9 mouse cellular contexts compared by ENCODE assay signal in the genomic region with DNA sequence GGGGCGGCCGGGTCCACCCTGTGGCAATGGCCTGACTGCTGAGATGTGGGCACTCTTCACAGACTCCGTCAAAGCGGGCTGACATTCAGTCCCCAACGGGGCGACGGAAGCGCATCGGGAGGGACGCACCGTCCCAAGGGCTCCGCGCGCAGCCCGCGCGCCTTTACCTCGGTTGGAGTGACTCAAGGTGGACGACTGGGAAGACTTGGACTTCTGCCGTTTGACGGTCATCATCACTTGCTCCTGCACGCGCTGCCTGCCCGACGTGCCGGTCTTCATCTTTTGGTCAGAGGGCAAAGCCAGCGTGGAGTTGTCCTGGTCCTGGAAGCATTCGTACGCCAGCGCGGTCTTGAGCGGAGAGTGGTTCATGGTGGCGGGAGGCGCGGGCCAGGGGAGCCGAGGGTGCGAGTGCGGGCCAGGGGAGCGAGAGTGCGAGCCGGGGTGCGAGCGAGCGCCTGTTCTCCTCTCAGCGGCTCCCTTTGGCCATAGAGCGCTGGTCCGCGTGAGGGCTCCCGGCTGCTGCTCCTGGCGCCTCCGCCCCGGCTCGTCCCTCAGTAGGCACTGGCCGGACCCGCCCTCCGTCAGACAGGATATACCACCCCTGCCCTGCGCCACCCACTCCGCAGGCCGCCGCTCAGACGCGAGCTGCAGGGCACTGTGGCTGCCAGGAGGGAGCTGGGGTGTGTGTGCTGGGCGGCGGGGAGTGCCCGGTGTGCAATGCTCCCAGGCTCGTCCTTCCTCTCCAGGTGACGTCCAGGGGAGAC. TPM values are rescaled to one million over a fixed set of nuclear protein-coding genes. Genes with fewer than 3 reads are reported as not detected.
DNase-seq lines count a peak whose midpoint lies in the region; ATAC-seq and TF ChIP-seq lines count a peak whose summit lies in the region.
"Had no signal": no experiment of that assay in that cellular context is flagged by ENCODE, and none has a peak within 500 bp of the region (broad histone marks: within the 10 kb centered on the region; RNA-seq: fewer than 3 reads in every experiment).

TSS of gene Pkp1 (minus strand) at position 564 of the 764 bp plus-strand sequence.

- H3K9me3 ChIP-seq in embryonic facial prominence, embryonic 14.5 days (ENCODE audit: control insufficient read depth, low read length): no peaks in the 10 kb centered on the region
- H3K9me3 ChIP-seq in limb, embryonic 11.5 days (ENCODE audit: control insufficient read depth, low read length): no peaks in the 10 kb centered on the region

- H3K36me3 ChIP-seq in embryonic facial prominence, embryonic 14.5 days (ENCODE audit: control insufficient read depth, insufficient read depth, low read length): no peaks in the 10 kb centered on the region
- no peaks in the 10 kb centered on the region for H3K36me3 ChIP-seq in limb, embryonic 11.5 days (ENCODE audit: control insufficient read depth, insufficient read depth, low read length)

- no peaks in the 10 kb centered on the region for H3K4me1 ChIP-seq in lung, adult 2 months (ENCODE audit: control insufficient read depth, insufficient read depth, low read length)
- H3K4me1 ChIP-seq in embryonic facial prominence, embryonic 14.5 days (ENCODE audit: control insufficient read depth, insufficient read depth, low read length): 0 out of 2 replicates have a peak, but pooled peaks cover 4% of the 10 kb centered on the region
- H3K4me1 ChIP-seq in limb, embryonic 11.5 days (ENCODE audit: control insufficient read depth, insufficient read depth, low read length): peaks cover 5% of the 10 kb centered on the region; the same call in 1 of the 2 replicates
- H3K4me1 ChIP-seq in olfactory bulb, adult 2 months (ENCODE audit: control insufficient read depth, insufficient read depth, low read length): peaks cover 6% of the 10 kb centered on the region; the same call in 1 of the 2 replicates

- TF ChIP-seq CTCF in lung, adult 2 months (IDR thresholded peaks at IDR 0.05; ENCODE audit: insufficient read depth, low read length): no peak
- TF ChIP-seq CTCF in olfactory bulb, adult 2 months (IDR thresholded peaks at IDR 0.05; ENCODE audit: insufficient read depth, low read depth, low read length): no peak

- 3% methylated on average over 67 of the region's 67 CpGs for WGBS in lung, adult 2 months
- WGBS in embryonic facial prominence, embryonic 14.5 days: under 1% methylated on average over 37 of the region's 67 CpGs
- WGBS in limb, embryonic 11.5 days: under 1% methylated on average over 65 of the region's 67 CpGs
- WGBS in olfactory bulb, adult 2 months: 3% methylated on average over 67 of the region's 67 CpGs

- ATAC-seq in embryonic facial prominence, embryonic 14.5 days (ENCODE audit: low read depth): peak; percentile 70; the same call in 1 of the 2 replicates
- ATAC-seq in limb, embryonic 11.5 days (ENCODE audit: insufficient number of reproducible peaks, low FRiP score, low TSS enrichment, low read depth): no peak
- ATAC-seq: inflammation-experienced regulatory T-cells, adult 6 months had no signal

- H3K9ac ChIP-seq in embryonic facial prominence, embryonic 14.5 days (ENCODE audit: low read depth, low read length): peak within 1 kb of the TSS; percentile 44
- no peak within 1 kb of the TSS for H3K9ac ChIP-seq in limb, embryonic 11.5 days (ENCODE audit: low read length)

- DNase-seq in lung, adult 2 months: no peak
- no peak for DNase-seq in lung, postnatal 36 days
- DNase-seq in embryonic facial prominence, embryonic 14.5 days (ENCODE audit: low spot score): no peak
- DNase-seq in limb, embryonic 11.5 days (ENCODE audit: low spot score): peak; percentile 43
- no peak for DNase-seq in right cerebral cortex, postnatal 25 days
- no peak for DNase-seq in B cell, adult 2 months
- no peak for DNase-seq in right cerebral cortex, postnatal 14 days

- no peak within 1 kb of the TSS for H3K27ac ChIP-seq in embryonic facial prominence, embryonic 14.5 days (replicated peaks; ENCODE audit: low read depth, low read length)
- no peak within 1 kb of the TSS for H3K27ac ChIP-seq in limb, embryonic 11.5 days (replicated peaks; ENCODE audit: low read depth, low read length)
- no peak within 1 kb of the TSS for H3K27ac ChIP-seq in olfactory bulb, adult 2 months (ENCODE audit: insufficient read depth, low read depth, low read length)

- peaks cover 76% of the 10 kb centered on the region for H3K27me3 ChIP-seq in embryonic facial prominence, embryonic 14.5 days (replicated peaks; ENCODE audit: control insufficient read depth, insufficient read depth, low read length)
- H3K27me3 ChIP-seq in limb, embryonic 11.5 days (ENCODE audit: control insufficient read depth, insufficient read depth, low read length): peaks cover 57% of the 10 kb centered on the region

- no peak within 1 kb of the TSS for H3K4me3 ChIP-seq in lung, adult 2 months (replicated peaks; ENCODE audit: extremely low read depth, low read depth, low read length)
- H3K4me3 ChIP-seq in embryonic facial prominence, embryonic 14.5 days (ENCODE audit: low read depth, low read length): peak within 1 kb of the TSS; percentile 41
- H3K4me3 ChIP-seq in limb, embryonic 11.5 days (ENCODE audit: low read depth, low read length): peak within 1 kb of the TSS; percentile 25
- H3K4me3 ChIP-seq in olfactory bulb, adult 2 months (ENCODE audit: insufficient read depth, low read depth, low read length): no peak within 1 kb of the TSS

- H3K4me2 ChIP-seq in embryonic facial prominence, embryonic 14.5 days (ENCODE audit: low read depth, low read length): peak within 1 kb of the TSS; percentile 63
- peak within 1 kb of the TSS; percentile 40 for H3K4me2 ChIP-seq in limb, embryonic 11.5 days (ENCODE audit: low read depth, severe bottlenecking)

- TF ChIP-seq POLR2A in lung, adult 2 months (IDR thresholded peaks at IDR 0.05; ENCODE audit: borderline replicate concordance, extremely low read depth, low read depth, low read length): no peak
- no peak for TF ChIP-seq POLR2A in olfactory bulb, adult 2 months (IDR thresholded peaks at IDR 0.05; ENCODE audit: insufficient read depth, low read depth, low read length)

RNA-seq across cellular contexts. Expression of gene Pkp1, which starts in this region (rescaled TPM):
- 0.07 and 40.6 TPM in 2 replicates for polyA plus RNA-seq in lung, adult 2 months (2012; rRNA removed)
- 15.2 and 20.1 TPM in 2 replicates for polyA plus RNA-seq in embryonic facial prominence, embryonic 14.5 days (2014; fragmentation: Nextera tagmentation; extraction: Ambion mirVana)
- 0.71 and 0.79 TPM in 2 replicates for polyA plus RNA-seq in limb, embryonic 11.5 days (2014; fragmentation: Nextera tagmentation; extraction: Ambion mirVana)
- not detected in 2 replicates for polyA plus RNA-seq in olfactory bulb, adult 2 months (2012; ENCODE audit: insufficient read depth, insufficient read length, low replicate concordance, missing spikeins)
- polyA plus RNA-seq: inflammation-experienced regulatory T-cells, adult 6 months had no signal

Comparison
In these comparisons a context has a peak if more than half of its experiments do, and no peak if none do; other contexts are left out.
1. Peak in DNase-seq, H3K4me3 ChIP-seq and H3K4me2 ChIP-seq in limb, embryonic 11.5 days; RNA of the gene not detected or under 1 TPM.